Mouse (Mus musculus) heart, postnatal 25 days (tissue): Measurements from ENCODE around the gene Cpxm1. TPM values are rescaled to one million over a fixed set of nuclear protein-coding genes. Genes with fewer than 3 reads are reported as not detected.

Experiments used
- DNase-seq: peaks from one replicate; pipeline ENCODE4 v3.0.0; 2022; ENCODE audit warnings: low spot score
- intact Hi-C: fragments of 180-260 bp; cut with DNase I; formaldehyde crosslinking; loops from one replicate; pipeline ENCODE4 v1.15.1; 2025
- total RNA-seq, 2 experiments: library from RNA; stranded (reverse); gene quantifications; 2 replicates each; pipeline ENCODE4 v1.2.3; 2021

Gene Cpxm1
- total RNA-seq, 2 experiments from 2014 or later, result 3.9 to 4.2 TPM

GRCm38 (mm10) chr2:130353411-130353810 lies 44.0 kb downstream of the Cpxm1 start:
- intact Hi-C loops, result no loop called here
- DNase-seq, result no peak

- DNase-seq, result no peak
- intact Hi-C loops, result no loop called here
These were observed 45.5 kb downstream of the Cpxm1 start for GRCm38 (mm10) chr2:130351758-130352339.

- intact Hi-C loops, result no loop called here
- no peak for DNase-seq
These were observed 47.0 kb downstream of the Cpxm1 start for GRCm38 (mm10) chr2:130350376-130350775.

GRCm38 (mm10) chr2:130341220-130341580 lies 56.2 kb downstream of the Cpxm1 start:
- intact Hi-C loops, result no loop called here
- DNase-seq, result no peak

Other genes starting within 250 kb of the Cpxm1 start
- 100 to 1,000 TPM; 145 to 146 TPM for gene Snrpb, start 218.2 kb downstream of the Cpxm1 start, total RNA-seq
- not detected for gene Tmc2, start 202.4 kb downstream of the Cpxm1 start, total RNA-seq
- 10 to 100 TPM; 32.2 to 35.8 TPM for gene Nop56, start 123.1 kb downstream of the Cpxm1 start, total RNA-seq
- 100 to 1,000 TPM; 763 to 771 TPM for gene Idh3b, start 113.0 kb downstream of the Cpxm1 start, total RNA-seq
- under 1 TPM; 0.31 to 0.45 TPM for gene Ebf4, start 102.4 kb downstream of the Cpxm1 start, total RNA-seq
- gene Gm28372, start 7.7 kb upstream of the Cpxm1 start, total RNA-seq, result not detected
- gene 1700020A23Rik, start 7.7 kb upstream of the Cpxm1 start, total RNA-seq, result not detected
- gene Tmem239, start 8.9 kb upstream of the Cpxm1 start, total RNA-seq, result not detected
- 10 to 100 TPM; 21.9 to 26.6 TPM for gene Vps16, start 26.8 kb upstream of the Cpxm1 start, total RNA-seq
- gene Pced1a, start 27.1 kb upstream of the Cpxm1 start, total RNA-seq, result 1 to 10 TPM; 5.2 to 5.4 TPM
- 10 to 100 TPM; 47.4 to 51.4 TPM for gene Ptpra, start 52.7 kb upstream of the Cpxm1 start, total RNA-seq
- 10 to 100 TPM; 73.0 to 73.7 TPM for gene Mrps26, start 166.2 kb upstream of the Cpxm1 start, total RNA-seq
- gene Oxt, start 178.6 kb upstream of the Cpxm1 start, total RNA-seq, result not detected
- 1 to 10 TPM; 2.1 to 2.7 TPM for gene Avp, start 185.0 kb upstream of the Cpxm1 start, total RNA-seq
- gene Fastkd5, start 232.5 kb upstream of the Cpxm1 start, total RNA-seq, result 1 to 10 TPM; 7.7 to 8.5 TPM
- gene Ubox5, start 232.5 kb upstream of the Cpxm1 start, total RNA-seq, result 1 to 10 TPM; 4.0 to 4.2 TPM
- 1 to 10 TPM; 4.0 to 4.2 TPM for gene Lzts3, start 245.2 kb upstream of the Cpxm1 start, total RNA-seq